Mouse (Mus musculus) spleen, adult 2 months (tissue): ENCODE data around the gene Ttc1.

Source experiments
- CTCF ChIP-seq: fragments of 200-500 bp; IDR thresholded peaks from 2 replicates; pipeline ENCODE4 v1.5.1; 2011; ENCODE audit warnings: mild to moderate bottlenecking, inconsistent platforms; ENCODE audit not compliant: insufficient read depth, insufficient read length, insufficient replicate concordance; ENCODE audit errors: extremely low read depth
- POLR2A ChIP-seq: fragments of 200-500 bp; IDR thresholded peaks from 2 replicates; pipeline ENCODE4 v1.6.1; 2011; ENCODE audit warnings: low read depth, low read length, inconsistent platforms

- TF ChIP-seq CTCF = no peak
- no peak for TF ChIP-seq POLR2A
Measured at GRCm38 (mm10) chr11:43751542-43751941, 3.7 kb upstream of the Ttc1 start.
